In the genomic region with DNA sequence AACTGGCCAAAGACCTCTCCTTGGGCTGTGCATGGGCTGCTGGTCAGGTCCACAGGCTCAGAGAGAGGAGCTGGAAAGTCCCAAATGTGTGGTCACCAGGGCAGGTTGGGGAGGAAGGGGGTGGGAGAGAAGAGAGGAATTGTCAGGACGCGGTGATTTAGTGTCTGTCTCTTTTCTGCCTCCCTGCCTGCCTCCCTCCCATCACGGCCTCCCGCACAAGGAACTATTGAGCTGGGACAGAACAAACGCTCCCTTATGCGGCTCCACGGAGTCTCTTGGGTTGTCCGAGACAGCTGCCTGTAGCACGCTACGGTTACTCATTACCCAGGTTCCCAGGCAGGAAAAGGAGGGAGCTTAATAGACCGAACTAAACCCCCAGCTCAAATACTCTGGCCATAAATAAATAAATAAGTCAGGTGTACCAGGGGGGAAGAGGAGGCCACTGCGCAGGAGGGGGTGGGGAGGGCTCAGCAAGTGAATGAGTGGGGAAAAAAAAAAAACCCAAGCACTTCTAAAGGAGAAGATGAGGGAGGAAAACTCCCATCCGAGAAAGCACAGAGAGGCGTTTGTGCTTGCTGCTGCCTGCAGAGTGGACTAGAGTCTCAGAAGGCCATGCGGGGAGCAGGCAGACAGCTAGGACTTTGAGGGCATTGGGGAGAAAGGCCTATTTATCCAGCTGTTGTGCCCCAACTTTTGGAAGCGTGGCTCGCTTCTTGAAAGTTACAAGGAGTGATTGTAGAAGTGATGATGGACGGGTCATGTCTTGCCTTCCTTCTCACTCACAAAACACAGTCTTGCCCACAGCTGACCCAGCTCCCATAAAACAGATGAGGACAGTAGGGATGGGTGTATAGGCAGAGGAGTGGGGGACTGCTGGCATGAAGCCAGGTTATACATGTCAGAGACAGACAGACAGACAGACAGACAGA, we compare ENCODE assay signal across 8 mouse cellular contexts.
DNase-seq lines count a peak whose midpoint lies in the region; ATAC-seq and TF ChIP-seq lines count a peak whose summit lies in the region.

No protein-coding gene starts in this region.

- H3K27me3 ChIP-seq in embryonic facial prominence, embryonic 10.5 days (replicated peaks; ENCODE audit: low read depth, poor library complexity, severe bottlenecking), result peaks cover 16% of the 10 kb centered on the region
- H3K27me3 ChIP-seq in intestine, postnatal 0 days (replicated peaks; ENCODE audit: control insufficient read depth, insufficient read depth, low read length), result no peaks in the 10 kb centered on the region
- no peaks in the 10 kb centered on the region for H3K27me3 ChIP-seq in liver, postnatal 0 days (ENCODE audit: insufficient read depth, low read length)

- DNase-seq in embryonic facial prominence, embryonic 10.5 days (ENCODE audit: low spot score), result peak; percentile 62
- no peak for DNase-seq in liver, postnatal 0 days
- DNase-seq in yolk sac, embryonic 10.5 days (ENCODE audit: low spot score), result peak; percentile 61
- no peak for DNase-seq in MN1 (ENCODE audit: low spot score)
- no peak for DNase-seq in gastrocnemius, postnatal 36 days

- no peak for TF ChIP-seq POLR2A in cortical plate, adult 2 months (IDR thresholded peaks at IDR 0.05; ENCODE audit: extremely low read depth, insufficient read depth, low read length)

- peak; percentile 67 for ATAC-seq in intestine, postnatal 0 days
- ATAC-seq in liver, postnatal 0 days, result no peak
- ATAC-seq in megakaryocyte-erythroid progenitor cell, adult 5-6 weeks (replicated peaks; ENCODE audit: low FRiP score, low TSS enrichment, poor library complexity, severe bottlenecking), result no peak

- no peak for TF ChIP-seq CTCF in cortical plate, adult 2 months (IDR thresholded peaks at IDR 0.05; ENCODE audit: extremely low read depth, insufficient read depth, low read length)
- TF ChIP-seq CTCF in intestine, postnatal 0 days (IDR thresholded peaks at IDR 0.05; ENCODE audit: low read depth), result no peak
- no peak for TF ChIP-seq CTCF in liver, postnatal 0 days (IDR thresholded peaks at IDR 0.05; ENCODE audit: low read depth)

- H3K4me1 ChIP-seq in cortical plate, adult 2 months (ENCODE audit: control insufficient read depth, insufficient read depth, low read length), result no peaks in the 10 kb centered on the region
- peaks cover 23% of the 10 kb centered on the region for H3K4me1 ChIP-seq in embryonic facial prominence, embryonic 10.5 days
- H3K4me1 ChIP-seq in intestine, postnatal 0 days (replicated peaks; ENCODE audit: control insufficient read depth, insufficient read depth, low read length), result no peaks in the 10 kb centered on the region
- no peaks in the 10 kb centered on the region for H3K4me1 ChIP-seq in liver, postnatal 0 days (ENCODE audit: insufficient read depth)

- no peaks in the 10 kb centered on the region; the same call in 1 of the 2 replicates for H3K9me3 ChIP-seq in embryonic facial prominence, embryonic 10.5 days
- H3K9me3 ChIP-seq in intestine, postnatal 0 days (ENCODE audit: control insufficient read depth), result no peaks in the 10 kb centered on the region
- H3K9me3 ChIP-seq in liver, postnatal 0 days (ENCODE audit: low read length), result no peaks in the 10 kb centered on the region

- no peaks in the 10 kb centered on the region for H3K36me3 ChIP-seq in embryonic facial prominence, embryonic 10.5 days (replicated peaks)
- H3K36me3 ChIP-seq in intestine, postnatal 0 days (ENCODE audit: control insufficient read depth, insufficient read depth), result no peaks in the 10 kb centered on the region
- no peaks in the 10 kb centered on the region for H3K36me3 ChIP-seq in liver, postnatal 0 days (replicated peaks; ENCODE audit: insufficient read depth, low read length)

- intact Hi-C loops in gastrocnemius, postnatal 36 days (cut with DNase I), result no loop called here

- 0 out of 2 replicates have a peak overlapping the region, but pooled peaks have one; percentile 47 for H3K27ac ChIP-seq in cortical plate, adult 2 months (ENCODE audit: insufficient read depth, low read length)
- peak overlapping the region; percentile 57 for H3K27ac ChIP-seq in embryonic facial prominence, embryonic 10.5 days (replicated peaks)
- peak overlapping the region; percentile 57 for H3K27ac ChIP-seq in intestine, postnatal 0 days (ENCODE audit: low read depth, low read length)
- no peak overlapping the region for H3K27ac ChIP-seq in liver, postnatal 0 days (ENCODE audit: low read depth)

- H3K9ac ChIP-seq in intestine, postnatal 0 days (ENCODE audit: low read depth, low read length), result no peak overlapping the region
- no peak overlapping the region for H3K9ac ChIP-seq in liver, postnatal 0 days (replicated peaks)

- no peak for TF ChIP-seq EP300 in liver, postnatal 0 days (IDR thresholded peaks at IDR 0.05; ENCODE audit: low read depth)

- no peak overlapping the region for H3K4me3 ChIP-seq in cortical plate, adult 2 months (ENCODE audit: insufficient read depth, low read length)
- H3K4me3 ChIP-seq in embryonic facial prominence, embryonic 10.5 days, result peak overlapping the region; percentile 19; the same call in 1 of the 2 replicates
- no peak overlapping the region for H3K4me3 ChIP-seq in intestine, postnatal 0 days (ENCODE audit: low read depth, low read length)
- H3K4me3 ChIP-seq in liver, postnatal 0 days (ENCODE audit: low read depth, low read length), result no peak overlapping the region

- peak overlapping the region; percentile 40; the same call in 1 of the 2 replicates for H3K4me2 ChIP-seq in intestine, postnatal 0 days (replicated peaks; ENCODE audit: low read depth)
- peak overlapping the region; percentile 27; the same call in 1 of the 2 replicates for H3K4me2 ChIP-seq in liver, postnatal 0 days (ENCODE audit: low read depth, low read length)

- 31% methylated on average over 18 of the region's 18 CpGs for WGBS in embryonic facial prominence, embryonic 10.5 days
- 22% methylated on average over 18 of the region's 18 CpGs for WGBS in intestine, postnatal 0 days
- WGBS in liver, postnatal 0 days (ENCODE audit: insufficient replicate concordance), result 48% methylated on average over 18 of the region's 18 CpGs

Comparison
In these comparisons a context has a peak if more than half of its experiments do, and no peak if none do; other contexts are left out.
1. DNase-seq: peak in embryonic facial prominence, embryonic 10.5 days (single experiment) and yolk sac, embryonic 10.5 days (single experiment); none in liver, postnatal 0 days (single experiment), MN1 (single experiment) and gastrocnemius, postnatal 36 days (0 of 2).